Comparison of ENCODE assay signal across 8 mouse cellular contexts in the genomic region with DNA sequence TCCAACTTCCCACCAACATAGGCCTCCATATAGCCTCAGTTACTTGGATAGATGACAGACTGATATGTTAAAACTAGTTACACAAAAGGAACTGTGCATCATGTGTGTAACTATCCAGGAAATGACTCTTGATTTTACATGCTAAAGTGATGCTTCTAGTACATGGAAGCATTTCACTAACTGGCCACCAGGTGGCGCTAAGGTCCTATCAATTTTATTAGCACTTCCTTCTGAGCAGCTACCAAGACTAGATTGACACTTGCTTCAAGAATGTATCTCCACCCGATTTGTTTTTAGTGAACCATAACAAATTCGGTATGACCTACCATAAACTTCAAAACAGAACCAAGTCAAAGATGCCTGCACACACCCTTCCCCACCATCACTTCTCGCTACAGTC. TPM values are rescaled to one million over a fixed set of nuclear protein-coding genes. Genes with fewer than 3 reads are reported as not detected.
DNase-seq lines count a peak whose midpoint lies in the region; ATAC-seq and TF ChIP-seq lines count a peak whose summit lies in the region.

No protein-coding gene starts in this region.

- H3K9ac ChIP-seq in intestine, embryonic 15.5 days: no peak overlapping the region
- no peak overlapping the region for H3K9ac ChIP-seq in limb, embryonic 14.5 days (ENCODE audit: low read depth, low read length, severe bottlenecking)
- no peak overlapping the region for H3K9ac ChIP-seq in neural tube, embryonic 12.5 days

- no peak overlapping the region for H3K4me3 ChIP-seq in intestine, embryonic 15.5 days (replicated peaks)
- H3K4me3 ChIP-seq in limb, embryonic 14.5 days (replicated peaks; ENCODE audit: low read length): no peak overlapping the region
- H3K4me3 ChIP-seq in neural tube, embryonic 12.5 days: no peak overlapping the region

- no peak for ATAC-seq in Patski
- peak; percentile 44; the same call in 1 of the 2 replicates for ATAC-seq in intestine, embryonic 15.5 days
- 0 out of 2 replicates have a peak, but pooled peaks have one; percentile 37 for ATAC-seq in limb, embryonic 14.5 days (ENCODE audit: low FRiP score, low read depth)
- peak; percentile 66 for ATAC-seq in neural tube, embryonic 12.5 days (ENCODE audit: low FRiP score, low read depth)

- CTCF ChIA-PET in Patski (lab: Charles Lee): interaction anchor here (0.9 to 2.6 kb wide), 4 partner anchors 127 to 464 kb away, joined by 3 to 9 read pairs (median 5); no protein-coding TSS in a partner anchor

- H3K36me3 ChIP-seq in intestine, embryonic 15.5 days: no peaks in the 10 kb centered on the region
- no peaks in the 10 kb centered on the region for H3K36me3 ChIP-seq in limb, embryonic 14.5 days (ENCODE audit: control insufficient read depth, insufficient read depth, low read length)
- no peaks in the 10 kb centered on the region for H3K36me3 ChIP-seq in neural tube, embryonic 12.5 days

- no peak overlapping the region for H3K4me2 ChIP-seq in intestine, embryonic 15.5 days (replicated peaks)
- no peak overlapping the region for H3K4me2 ChIP-seq in limb, embryonic 14.5 days (replicated peaks; ENCODE audit: low read depth, low read length, severe bottlenecking)
- no peak overlapping the region for H3K4me2 ChIP-seq in neural tube, embryonic 12.5 days (replicated peaks)

- WGBS in intestine, embryonic 15.5 days: 23% methylated on average over 4 of the region's 4 CpGs
- WGBS in limb, embryonic 14.5 days: 19% methylated on average over 4 of the region's 4 CpGs
- 12% methylated on average over 4 of the region's 4 CpGs for WGBS in neural tube, embryonic 12.5 days

- POLR2A ChIA-PET in Patski (lab: Charles Lee): no interaction called here

- in situ Hi-C loops in Patski (cut with MboI; ENCODE audit: low pct_unique_long_range_greater_than_20kb): loop anchor here (5.0 to 10.0 kb wide), 3 partner anchors 62 to 464 kb away; a partner anchor contains a TSS

- no peak for TF ChIP-seq POLR2A in limb, embryonic 14.5 days (IDR thresholded peaks at IDR 0.05; ENCODE audit: borderline replicate concordance, extremely low read depth, insufficient read depth, insufficient read length)

- H3K9me3 ChIP-seq in intestine, embryonic 15.5 days: no peaks in the 10 kb centered on the region
- no peaks in the 10 kb centered on the region for H3K9me3 ChIP-seq in limb, embryonic 14.5 days (ENCODE audit: control insufficient read depth, low read length)
- H3K9me3 ChIP-seq in neural tube, embryonic 12.5 days: no peaks in the 10 kb centered on the region

- H3K27ac ChIP-seq in intestine, embryonic 15.5 days: no peak overlapping the region
- no peak overlapping the region for H3K27ac ChIP-seq in limb, embryonic 14.5 days (replicated peaks; ENCODE audit: low read depth, low read length)
- H3K27ac ChIP-seq in neural tube, embryonic 12.5 days: no peak overlapping the region

- peak; percentile 70 for TF ChIP-seq CTCF in Patski (IDR thresholded peaks at IDR 0.05)

- DNase-seq in 416B (ENCODE audit: low read depth): peak; percentile 90
- DNase-seq in Patski (ENCODE audit: low read depth, low spot score): peak; percentile 37
- peak; percentile 88 to 90 for DNase-seq in cerebellum, postnatal 14 days
- peak; percentile 73 to 88 for DNase-seq in frontal cortex, postnatal 36 days (ENCODE audit: low spot score in 2 of 2)
- peak; percentile 89 for DNase-seq in limb, embryonic 14.5 days (ENCODE audit: low spot score)
- peak; percentile 88 for DNase-seq in testis, postnatal 10 days (ENCODE audit: low spot score)

- no peaks in the 10 kb centered on the region for H3K27me3 ChIP-seq in Patski
- H3K27me3 ChIP-seq in intestine, embryonic 15.5 days (replicated peaks): no peaks in the 10 kb centered on the region
- no peaks in the 10 kb centered on the region for H3K27me3 ChIP-seq in limb, embryonic 14.5 days (ENCODE audit: control insufficient read depth, insufficient read depth, low read length)
- H3K27me3 ChIP-seq in neural tube, embryonic 12.5 days (replicated peaks): no peaks in the 10 kb centered on the region

- H3K4me1 ChIP-seq in intestine, embryonic 15.5 days (replicated peaks): 0 out of 2 replicates have a peak, but pooled peaks cover 3% of the 10 kb centered on the region
- H3K4me1 ChIP-seq in limb, embryonic 14.5 days (ENCODE audit: control insufficient read depth, insufficient read depth, low read length): no peaks in the 10 kb centered on the region
- no peaks in the 10 kb centered on the region for H3K4me1 ChIP-seq in neural tube, embryonic 12.5 days

RNA-seq across cellular contexts. Expression of a gene that starts 10.0 kb away (rescaled TPM):
- 163 TPM for polyA plus RNA-seq in Patski (2021)
- polyA plus RNA-seq in intestine, embryonic 15.5 days (2015; fragmentation: Nextera tagmentation; extraction: Ambion mirVana): 48.9 and 49.5 TPM in 2 replicates
- polyA plus RNA-seq in limb, embryonic 14.5 days (2012; rRNA removed): 55.7 and 67.5 TPM in 2 replicates
- 44.7 and 45.7 TPM in 2 replicates for polyA plus RNA-seq in limb, embryonic 14.5 days (2014; fragmentation: Nextera tagmentation; extraction: Ambion mirVana)
- polyA plus RNA-seq in neural tube, embryonic 12.5 days (2016; fragmentation: Nextera tagmentation; extraction: Ambion mirVana): 98.7 and 102 TPM in 2 replicates

Comparison
In these comparisons a context has a peak if more than half of its experiments do, and no peak if none do; other contexts are left out.
1. DNase-seq: peak in every context shown above with its lines; median percentile 90 in 416B; 89 in cerebellum, postnatal 14 days; 89 in limb, embryonic 14.5 days; 88 in testis, postnatal 10 days; 80 in frontal cortex, postnatal 36 days; 37 in Patski.